Mouse (Mus musculus): ENCODE measurements around the gene Frs2. TPM values are rescaled to one million over a fixed set of nuclear protein-coding genes. Genes with fewer than 3 reads are reported as not detected.
A peak's percentile ranks its signal among the peaks of the same experiment; 100 is the strongest.

Frs2 gene
- total RNA-seq, 1 experiment from 2014 or later, result 12.1 TPM

DNA sequence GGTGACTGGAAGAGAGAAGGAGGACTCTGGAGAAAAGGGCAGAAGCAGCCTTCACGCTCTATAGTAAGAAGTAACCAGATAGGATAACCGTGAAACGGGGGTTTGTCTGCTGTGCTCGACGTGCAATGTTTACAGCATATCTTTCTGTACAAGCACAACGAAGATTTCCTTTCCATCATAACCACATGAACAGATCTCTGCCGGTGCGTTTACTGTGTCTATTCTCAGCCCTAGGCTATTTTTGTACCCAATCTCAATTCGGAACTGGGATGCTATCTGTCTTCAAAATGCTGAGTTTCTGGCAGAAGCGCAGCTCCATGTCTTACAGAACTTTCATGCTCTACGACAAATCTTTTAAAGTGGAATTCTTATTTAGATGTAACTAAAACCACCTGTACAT is 28.8 kb downstream of the Frs2 start:
- ATAC-seq (replicated peaks in 1 of 2; ENCODE audit: insufficient read depth in 1 of 2, low FRiP score in 2 of 2, low TSS enrichment in 1 of 2, low read depth in 1 of 2, poor library complexity in 2 of 2, severe bottlenecking in 2 of 2), result 0 out of 4 replicates have a peak, but pooled peaks of 1 of the 2 experiments have one; percentile 17

DNA sequence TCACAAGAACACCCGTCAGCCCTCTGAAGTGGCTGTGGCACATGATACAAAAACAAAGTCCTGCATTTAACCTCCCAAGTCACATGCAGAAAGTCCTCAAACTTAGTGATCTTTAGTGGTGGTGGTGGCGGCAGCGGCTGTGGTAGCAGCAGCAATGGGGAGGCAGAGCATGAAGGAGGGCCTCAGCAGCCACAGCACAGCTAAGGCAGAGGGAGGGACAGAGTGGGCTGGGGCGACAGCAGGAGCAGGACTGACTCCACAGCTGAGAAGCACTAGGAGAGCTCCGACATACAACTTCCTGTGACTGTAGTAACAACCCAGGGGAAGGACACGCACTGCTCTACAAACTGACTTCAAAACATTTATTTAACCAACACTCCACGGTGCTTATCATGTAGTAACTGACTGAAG is 29.9 kb downstream of the Frs2 start:
- ATAC-seq (replicated peaks in 1 of 2; ENCODE audit: insufficient read depth in 1 of 2, low FRiP score in 2 of 2, low TSS enrichment in 1 of 2, low read depth in 1 of 2, poor library complexity in 2 of 2, severe bottlenecking in 2 of 2), result no peak

DNA sequence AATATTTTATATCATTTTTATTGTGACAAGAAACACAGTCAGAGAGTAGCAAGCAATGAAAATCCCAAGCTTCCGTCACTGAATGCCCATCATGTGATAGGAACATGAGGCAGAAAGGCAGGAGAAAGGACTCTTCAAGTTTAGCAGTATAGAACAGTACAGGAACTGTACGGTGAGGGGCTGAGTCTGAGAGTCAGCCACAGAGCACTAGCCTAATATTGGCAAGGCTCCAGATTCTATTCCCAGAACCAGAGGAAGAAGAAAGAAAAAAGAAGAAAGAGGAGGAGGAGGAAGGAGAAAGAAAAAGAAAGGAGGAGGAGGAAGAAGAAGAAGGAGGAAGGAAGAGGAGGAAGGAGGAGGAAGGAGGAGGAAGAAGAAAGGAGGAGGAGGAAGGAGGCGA is 32.7 kb downstream of the Frs2 start:
- no peak for ATAC-seq (replicated peaks in 1 of 2; ENCODE audit: insufficient read depth in 1 of 2, low FRiP score in 2 of 2, low TSS enrichment in 1 of 2, low read depth in 1 of 2, poor library complexity in 2 of 2, severe bottlenecking in 2 of 2)

DNA sequence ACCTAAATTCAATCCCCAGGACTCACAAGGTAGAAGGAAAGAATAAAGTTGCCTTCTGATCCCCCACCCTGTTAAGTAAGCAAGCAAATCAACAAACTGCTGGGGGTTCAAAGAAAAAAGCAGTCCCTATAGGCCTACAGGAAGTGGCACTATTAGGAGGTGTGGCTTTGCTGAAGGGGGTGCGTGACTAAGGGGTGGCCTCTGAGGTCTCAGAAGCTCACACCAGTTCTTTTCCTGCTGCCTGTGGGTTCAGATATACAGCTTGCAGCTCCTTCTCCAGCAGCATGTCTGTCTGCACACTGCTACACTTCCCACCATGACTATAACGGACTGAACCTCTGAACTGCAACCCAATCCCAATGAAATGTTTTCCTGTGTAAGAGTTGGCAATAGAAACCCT is 35.8 kb downstream of the Frs2 start:
- peak; percentile 88 to 89 for ATAC-seq (replicated peaks in 1 of 2; ENCODE audit: insufficient read depth in 1 of 2, low FRiP score in 2 of 2, low TSS enrichment in 1 of 2, low read depth in 1 of 2, poor library complexity in 2 of 2, severe bottlenecking in 2 of 2)

DNA sequence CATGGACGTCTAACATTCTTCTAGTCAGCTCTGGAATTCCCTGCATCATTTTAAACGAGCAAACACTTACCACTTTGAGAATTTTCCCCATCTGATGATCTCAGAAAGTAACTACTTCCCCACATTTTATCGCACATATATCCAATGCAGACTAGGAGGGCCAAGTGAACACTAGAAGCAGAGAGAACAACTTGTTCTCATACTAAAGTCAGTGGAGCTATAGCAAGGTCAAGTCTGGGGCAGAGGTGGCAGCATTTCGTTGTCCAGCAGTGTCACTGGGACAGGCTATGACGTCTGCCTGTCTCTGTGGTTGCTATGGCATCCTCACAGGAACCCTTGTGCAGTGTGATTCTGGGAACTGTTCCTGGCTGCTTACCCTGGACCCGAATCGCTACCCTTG is 36.9 kb downstream of the Frs2 start:
- no peak for ATAC-seq (replicated peaks in 1 of 2; ENCODE audit: insufficient read depth in 1 of 2, low FRiP score in 2 of 2, low TSS enrichment in 1 of 2, low read depth in 1 of 2, poor library complexity in 2 of 2, severe bottlenecking in 2 of 2)

DNA sequence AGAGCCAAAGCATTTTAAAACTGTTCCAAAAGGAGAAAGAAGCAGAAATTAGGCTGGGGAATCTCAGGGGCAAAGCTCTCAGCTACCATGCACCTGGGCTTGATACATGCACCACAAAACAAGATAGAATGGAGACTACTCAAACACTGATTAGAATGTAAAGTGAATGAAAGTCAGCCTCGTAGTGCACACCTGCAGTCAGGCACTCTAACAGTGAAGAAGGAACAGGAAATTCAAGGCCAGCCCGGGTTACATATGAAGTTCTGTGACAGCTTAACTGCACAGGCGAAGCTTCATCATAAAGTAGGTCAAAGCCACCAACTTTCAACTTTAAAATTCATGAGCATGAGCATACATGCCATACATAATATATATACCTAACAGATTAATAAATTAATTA is 38.1 kb downstream of the Frs2 start:
- ATAC-seq (replicated peaks in 1 of 2; ENCODE audit: insufficient read depth in 1 of 2, low FRiP score in 2 of 2, low TSS enrichment in 1 of 2, low read depth in 1 of 2, poor library complexity in 2 of 2, severe bottlenecking in 2 of 2), result no peak

DNA sequence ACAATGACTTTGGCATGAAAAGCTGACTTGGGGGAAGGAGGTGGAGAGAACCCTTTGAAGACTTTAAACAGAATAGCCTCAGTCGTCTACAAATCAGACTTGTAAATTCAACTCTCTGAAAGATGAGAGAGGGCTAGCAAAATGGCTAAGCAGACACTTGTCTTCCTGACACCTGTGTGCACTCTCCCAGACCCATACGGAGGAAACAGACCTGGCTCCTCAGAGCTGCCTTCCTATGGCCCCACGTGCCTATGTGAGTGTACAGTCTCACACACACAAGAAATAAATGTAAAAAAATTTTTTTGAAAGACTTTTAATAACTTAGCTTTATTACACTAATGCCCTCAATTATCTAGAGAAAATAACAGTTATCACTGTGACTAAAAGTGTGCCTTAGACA is 41.6 kb downstream of the Frs2 start:
- ATAC-seq (replicated peaks in 1 of 2; ENCODE audit: insufficient read depth in 1 of 2, low FRiP score in 2 of 2, low TSS enrichment in 1 of 2, low read depth in 1 of 2, poor library complexity in 2 of 2, severe bottlenecking in 2 of 2), result no peak

DNA sequence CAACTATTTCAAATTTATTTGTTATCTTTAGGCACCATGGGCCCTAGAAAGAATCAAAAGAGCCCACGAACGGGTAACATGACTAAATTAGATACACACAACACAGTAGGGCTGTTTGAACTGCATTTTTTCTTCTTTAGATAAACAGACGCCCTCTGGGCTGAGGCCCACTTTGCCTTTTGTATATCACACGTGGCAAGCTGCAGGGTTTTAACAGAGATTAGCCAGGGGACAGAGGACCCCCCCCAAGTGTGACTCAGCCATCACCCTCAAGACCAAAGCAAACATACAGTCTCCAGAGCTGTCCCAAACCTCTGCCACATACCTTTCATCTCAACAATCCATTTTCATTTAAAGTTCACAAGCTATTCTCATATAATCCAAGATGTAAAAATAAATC is 42.1 kb downstream of the Frs2 start:
- ATAC-seq (replicated peaks in 1 of 2; ENCODE audit: insufficient read depth in 1 of 2, low FRiP score in 2 of 2, low TSS enrichment in 1 of 2, low read depth in 1 of 2, poor library complexity in 2 of 2, severe bottlenecking in 2 of 2), result peak in 1 of 2 experiments; percentile 13; a peak in 1 of 4 replicates

DNA sequence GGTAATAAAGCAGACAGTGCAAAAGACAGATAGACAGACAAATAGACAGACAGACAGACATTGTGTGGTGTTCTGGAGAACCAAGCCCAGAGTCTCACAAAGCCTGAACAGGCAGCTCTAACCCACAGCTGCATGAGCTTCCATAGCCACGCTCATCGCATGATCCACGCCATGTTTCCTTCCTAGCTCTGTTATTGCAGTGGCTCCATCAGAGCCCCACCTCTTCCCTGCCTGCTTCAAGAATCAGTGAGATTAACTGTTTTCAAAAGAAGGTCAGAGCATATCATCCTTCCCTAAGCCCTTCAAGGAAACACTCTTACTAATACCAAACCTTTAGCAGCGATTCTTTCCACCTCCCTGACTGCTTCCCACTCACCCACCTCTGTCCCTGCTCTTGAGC is 43.3 kb downstream of the Frs2 start:
- ATAC-seq (replicated peaks in 1 of 2; ENCODE audit: insufficient read depth in 1 of 2, low FRiP score in 2 of 2, low TSS enrichment in 1 of 2, low read depth in 1 of 2, poor library complexity in 2 of 2, severe bottlenecking in 2 of 2), result no peak

DNA sequence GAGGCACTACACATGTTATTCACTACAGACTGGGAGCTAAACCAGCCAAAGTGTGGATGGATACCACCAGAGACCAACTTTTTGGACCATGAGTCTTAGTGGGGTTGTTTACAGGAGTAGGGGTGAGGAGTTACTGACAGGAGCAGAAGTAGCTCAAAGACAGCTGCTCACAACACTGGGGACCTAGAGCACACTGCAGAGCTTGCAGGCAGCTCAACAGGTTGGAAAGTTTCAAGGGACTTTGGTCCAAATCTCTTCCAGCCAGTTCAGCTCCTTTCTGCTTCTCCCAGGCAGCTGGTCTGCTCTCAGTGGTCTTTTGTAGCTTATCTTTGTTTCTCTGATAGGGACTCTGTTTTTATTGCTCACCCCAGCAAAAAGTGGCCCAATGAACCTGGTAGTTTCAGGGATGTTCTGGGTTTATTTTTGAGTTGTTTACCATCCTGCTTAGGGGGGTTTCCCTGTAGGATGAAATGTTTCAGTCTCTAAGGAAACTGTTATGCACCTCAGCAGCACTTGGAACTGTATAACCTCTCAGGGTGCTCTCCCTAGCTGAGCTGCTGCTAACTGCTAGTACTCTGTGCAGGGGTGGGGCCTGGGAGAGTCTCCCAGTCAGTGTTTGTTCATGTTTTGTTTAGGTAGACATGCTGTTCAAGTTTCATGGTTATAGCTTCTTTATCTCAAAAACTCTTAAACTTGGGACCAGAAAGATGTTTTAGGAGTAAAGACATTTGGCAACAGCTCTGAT is 44.3 kb downstream of the Frs2 start:
- ATAC-seq (replicated peaks in 1 of 2; ENCODE audit: insufficient read depth in 1 of 2, low FRiP score in 2 of 2, low TSS enrichment in 1 of 2, low read depth in 1 of 2, poor library complexity in 2 of 2, severe bottlenecking in 2 of 2), result no peak

DNA sequence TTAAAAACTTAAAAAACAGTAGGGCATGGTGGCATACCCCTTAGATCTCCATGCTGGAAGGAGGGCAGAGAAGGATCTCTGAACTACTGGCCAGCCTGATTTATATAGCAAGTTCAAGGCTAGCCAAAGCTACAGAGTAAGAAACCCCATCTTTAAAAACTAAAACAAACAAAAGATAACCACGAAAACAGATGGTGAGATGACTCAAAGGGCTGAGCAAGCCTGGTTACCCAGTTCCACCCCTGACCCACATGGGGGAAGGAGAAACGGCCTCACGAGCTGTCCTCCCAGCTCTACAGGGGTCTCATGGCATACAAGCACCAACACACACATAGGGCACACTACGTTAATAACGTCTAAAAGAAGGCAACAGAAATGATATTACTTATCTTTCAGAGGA is 48.2 kb downstream of the Frs2 start:
- no peak for ATAC-seq (replicated peaks in 1 of 2; ENCODE audit: insufficient read depth in 1 of 2, low FRiP score in 2 of 2, low TSS enrichment in 1 of 2, low read depth in 1 of 2, poor library complexity in 2 of 2, severe bottlenecking in 2 of 2)

DNA sequence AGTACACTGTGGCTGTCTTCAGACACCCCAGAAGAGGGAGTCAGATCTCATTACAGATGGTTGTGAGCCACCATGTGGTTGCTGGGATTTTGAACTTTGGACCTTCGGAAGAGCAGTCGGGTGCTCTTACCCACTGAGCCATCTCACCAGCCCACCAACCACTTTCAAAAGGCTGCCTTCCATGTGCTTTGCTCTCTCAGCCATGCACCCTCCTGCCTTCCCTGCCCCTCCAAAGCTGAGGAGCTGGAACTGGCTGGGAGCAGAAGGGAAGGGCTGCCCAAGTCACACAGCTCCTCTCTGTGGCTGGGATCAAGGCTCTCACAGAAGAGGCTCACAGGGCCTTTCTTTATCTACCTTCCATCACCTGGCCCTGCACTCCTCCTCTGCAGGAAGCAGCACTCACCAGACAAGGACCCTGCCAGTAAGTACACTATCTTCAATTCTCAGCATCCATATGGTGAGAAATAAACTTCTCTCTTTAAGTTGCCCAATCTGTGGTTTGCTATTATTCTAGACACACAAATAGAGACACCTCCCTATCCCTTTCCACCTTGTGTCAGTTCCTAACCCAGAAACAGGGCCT is 51.1 kb downstream of the Frs2 start:
- ATAC-seq (replicated peaks in 1 of 2; ENCODE audit: insufficient read depth in 1 of 2, low FRiP score in 2 of 2, low TSS enrichment in 1 of 2, low read depth in 1 of 2, poor library complexity in 2 of 2, severe bottlenecking in 2 of 2), result peak; percentile 7 to 58; a peak in 2 of 4 replicates

DNA sequence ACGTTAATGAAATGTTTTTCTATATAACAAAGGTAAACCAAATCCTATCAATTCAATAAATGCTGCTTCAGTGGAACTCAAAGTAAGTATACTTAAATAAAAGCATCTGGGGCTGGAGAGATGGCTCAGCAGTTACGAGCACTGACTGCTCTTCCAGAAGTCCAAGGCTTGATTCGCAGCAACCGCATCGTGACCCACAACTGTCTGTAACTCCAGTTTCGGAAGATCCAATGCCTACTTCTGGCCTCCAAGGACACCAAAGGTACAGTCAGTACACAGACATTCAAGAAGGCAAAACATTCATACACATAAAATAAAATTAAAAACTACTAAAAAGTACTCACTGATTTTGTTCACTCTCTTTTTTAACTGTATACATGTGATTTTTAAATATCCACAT is 52.2 kb downstream of the Frs2 start:
- no peak for ATAC-seq (replicated peaks in 1 of 2; ENCODE audit: insufficient read depth in 1 of 2, low FRiP score in 2 of 2, low TSS enrichment in 1 of 2, low read depth in 1 of 2, poor library complexity in 2 of 2, severe bottlenecking in 2 of 2)

DNA sequence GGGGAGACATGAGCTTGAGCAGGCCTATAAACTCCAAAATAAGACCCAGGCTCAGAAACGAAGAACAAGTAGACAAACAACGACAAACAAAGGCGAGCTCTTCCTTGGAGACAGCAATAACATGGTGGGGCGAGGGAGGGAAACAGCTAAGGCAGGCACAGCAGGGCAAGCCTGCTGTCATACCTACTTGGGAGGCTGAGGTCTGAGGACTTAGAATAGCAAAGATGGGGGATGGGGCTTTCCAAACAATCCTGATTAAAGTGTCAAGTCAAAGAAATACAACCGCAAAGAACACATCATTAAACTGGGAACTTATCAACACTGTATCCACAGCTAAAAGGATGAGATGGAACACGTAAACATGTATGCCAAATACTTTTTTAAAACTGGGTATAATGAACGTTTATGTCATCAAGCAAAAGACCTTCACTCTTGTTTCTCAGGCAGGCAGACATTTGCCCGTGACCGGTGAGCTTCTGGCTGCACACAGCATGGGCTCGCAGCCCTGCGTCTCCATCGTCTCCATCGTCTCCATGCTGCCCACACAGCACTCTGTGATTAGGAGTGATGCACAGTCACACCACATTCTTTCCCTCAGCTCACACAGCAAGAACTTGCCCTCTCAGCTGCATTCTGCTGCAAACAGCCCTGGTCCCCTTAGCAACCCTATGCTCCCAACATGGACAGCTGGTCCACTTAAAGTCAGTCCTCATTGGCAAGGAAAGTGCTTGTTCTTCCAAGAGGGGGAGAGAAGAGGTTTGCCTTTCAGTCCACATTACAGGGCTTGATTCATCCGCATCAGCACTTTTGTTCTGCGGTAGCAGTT is 53.6 kb downstream of the Frs2 start:
- ATAC-seq (replicated peaks in 1 of 2; ENCODE audit: insufficient read depth in 1 of 2, low FRiP score in 2 of 2, low TSS enrichment in 1 of 2, low read depth in 1 of 2, poor library complexity in 2 of 2, severe bottlenecking in 2 of 2), result no peak

DNA sequence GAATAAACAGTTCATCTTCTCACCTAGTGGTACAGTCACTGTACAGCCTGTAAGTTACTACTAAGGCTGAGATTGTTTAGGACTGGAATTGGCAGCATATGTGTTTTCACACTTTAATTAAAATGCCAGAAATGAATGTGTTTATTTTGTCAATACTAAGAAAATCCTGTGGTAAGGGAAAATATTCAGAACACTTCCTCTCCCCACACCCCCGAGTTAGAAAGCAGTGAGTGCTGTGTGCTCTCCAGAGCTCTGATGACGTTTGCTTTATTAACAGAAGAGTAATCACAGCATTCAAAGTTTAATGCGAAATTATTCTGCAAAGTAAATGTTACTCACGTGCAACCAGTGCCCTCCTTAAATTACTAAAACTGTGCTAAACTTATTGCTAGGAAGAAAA is 58.7 kb downstream of the Frs2 start:
- ATAC-seq (replicated peaks in 1 of 2; ENCODE audit: insufficient read depth in 1 of 2, low FRiP score in 2 of 2, low TSS enrichment in 1 of 2, low read depth in 1 of 2, poor library complexity in 2 of 2, severe bottlenecking in 2 of 2), result no peak

DNA sequence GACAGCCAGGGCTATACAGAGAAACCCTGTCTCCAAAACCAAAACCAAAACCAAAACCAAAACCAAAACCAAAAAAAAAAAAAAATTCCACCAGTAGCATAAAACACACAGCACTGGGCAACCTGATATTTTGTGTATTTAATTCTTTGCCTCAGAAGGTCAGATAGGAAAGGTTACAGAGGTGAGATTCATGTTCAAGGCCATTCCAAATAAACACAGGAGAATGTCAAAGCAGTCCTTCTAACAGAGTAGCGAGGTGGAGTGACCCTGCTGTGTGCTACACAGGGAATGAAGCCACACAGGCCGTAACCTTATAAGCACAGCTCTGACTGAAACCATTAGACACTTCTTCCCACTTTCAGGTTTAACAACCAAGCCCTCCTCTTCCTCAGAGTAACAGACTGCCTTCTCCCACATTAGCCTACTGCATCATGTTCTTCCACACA is 66.4 kb downstream of the Frs2 start:
- no peak for ATAC-seq (replicated peaks in 1 of 2; ENCODE audit: insufficient read depth in 1 of 2, low FRiP score in 2 of 2, low TSS enrichment in 1 of 2, low read depth in 1 of 2, poor library complexity in 2 of 2, severe bottlenecking in 2 of 2)

DNA sequence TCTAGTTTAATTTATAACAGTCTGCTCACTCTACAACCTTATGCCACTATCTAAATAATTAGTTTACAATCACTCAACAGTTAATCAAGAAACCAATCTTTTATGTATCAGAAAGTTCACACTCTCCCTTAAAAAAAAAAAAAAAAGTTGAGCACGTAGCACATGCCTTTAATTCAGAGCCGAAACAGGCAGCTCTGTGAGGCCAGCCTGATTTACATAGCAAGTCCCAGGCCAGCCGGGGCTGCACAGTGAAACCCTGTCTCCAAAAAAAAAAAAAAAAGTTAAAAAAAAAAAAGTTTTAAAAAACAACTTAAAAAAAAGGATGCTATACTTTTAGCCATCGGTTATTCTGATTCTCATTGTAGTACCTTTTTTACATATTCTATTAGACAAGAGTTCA is 67.0 kb downstream of the Frs2 start:
- ATAC-seq (replicated peaks in 1 of 2; ENCODE audit: insufficient read depth in 1 of 2, low FRiP score in 2 of 2, low TSS enrichment in 1 of 2, low read depth in 1 of 2, poor library complexity in 2 of 2, severe bottlenecking in 2 of 2), result no peak

DNA sequence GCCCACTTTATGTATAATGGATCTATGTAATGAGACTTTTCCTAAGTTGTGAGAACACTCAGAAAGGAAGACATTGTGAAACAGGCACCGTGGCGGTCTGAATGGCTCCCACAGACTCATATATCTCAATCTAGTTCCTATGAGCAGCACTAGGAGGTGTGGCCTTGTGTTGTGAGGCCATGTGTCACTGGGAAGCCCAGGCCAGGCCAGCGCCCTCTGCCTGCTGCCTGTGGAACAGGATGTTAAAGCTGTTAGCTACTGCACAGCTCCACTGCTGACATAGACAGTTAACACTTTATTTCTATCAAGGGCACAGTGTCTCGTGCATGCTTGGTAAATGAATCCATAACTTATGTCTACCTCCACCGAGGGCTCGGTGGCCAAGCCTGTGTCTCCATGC is 70.0 kb downstream of the Frs2 start:
- ATAC-seq (replicated peaks in 1 of 2; ENCODE audit: insufficient read depth in 1 of 2, low FRiP score in 2 of 2, low TSS enrichment in 1 of 2, low read depth in 1 of 2, poor library complexity in 2 of 2, severe bottlenecking in 2 of 2), result peak; percentile 94 to 95

All from hematopoietic stem cell, adult 5-6 weeks (primary cell).